Mouse (Mus musculus) cortical plate, adult 2 months (tissue): Measurements from ENCODE around the gene Ripk4. TPM values are rescaled to one million over a fixed set of nuclear protein-coding genes. Genes with fewer than 3 reads are reported as not detected.
A peak's percentile ranks its signal among the peaks of the same experiment; 100 is the strongest.

Experiments used
- H3K27ac ChIP-seq: fragments of 200-500 bp; 2 replicates; pipeline ENCODE4 v1.5.1; 2012; ENCODE audit warnings: low read length, control low read depth, inconsistent platforms; ENCODE audit not compliant: insufficient read depth
- H3K4me1 ChIP-seq: fragments of 200-500 bp; 2 replicates; pipeline ENCODE4 v1.6.1; 2011; ENCODE audit warnings: low read length; ENCODE audit not compliant: control insufficient read depth, insufficient read depth
- H3K4me3 ChIP-seq: fragments of 200-500 bp; 2 replicates; pipeline ENCODE4 v1.5.1; 2011; ENCODE audit warnings: mild to moderate bottlenecking, low read length, control low read depth; ENCODE audit not compliant: insufficient read depth
- CTCF ChIP-seq: fragments of 200-500 bp; IDR thresholded peaks from 2 replicates; pipeline ENCODE4 v1.5.1; 2011; ENCODE audit warnings: mild to moderate bottlenecking, control low read depth, low read length; ENCODE audit not compliant: insufficient read depth; ENCODE audit errors: extremely low read depth
- POLR2A ChIP-seq: fragments of 200-500 bp; IDR thresholded peaks from 2 replicates; pipeline ENCODE4 v1.6.1; 2011; ENCODE audit warnings: mild to moderate bottlenecking, low read length, control low read depth; ENCODE audit not compliant: insufficient read depth; ENCODE audit errors: extremely low read depth
- polyA plus RNA-seq: library from polyadenylated mRNA; depleted of rRNA; stranded (reverse); fragments of >200 nt; gene quantifications from 2 replicates; pipeline ENCODE4 v1.2.3, GENCODE M21; 2012; rRNA removed

The Ripk4 gene
- polyA plus RNA-seq: 0.15 and 0.25 TPM in 2 replicates

- Histone ChIP-seq H3K4me1 (no peaks in the 10 kb centered on the region), H3K4me3 (no peak within 1 kb of the TSS), H3K27ac (no peak within 1 kb of the TSS)
- TF ChIP-seq CTCF (no peak), POLR2A (no peak)
Observed at GRCm38 (mm10) chr16:97763061-97763989, at the start of gene Ripk4. Ripk4 (minus strand) TSS chr16:97763787.

- H3K27ac ChIP-seq: peak overlapping the region; percentile 41
- TF ChIP-seq CTCF: no peak
- TF ChIP-seq POLR2A: no peak
- H3K4me1 ChIP-seq: peaks cover 12% of the 10 kb centered on the region
- H3K4me3 ChIP-seq: no peak overlapping the region
Observed at GRCm38 (mm10) chr16:97808881-97809280, 45.3 kb upstream of the Ripk4 start.

- H3K4me3 ChIP-seq: no peak overlapping the region
- H3K4me1 ChIP-seq: peaks cover 10% of the 10 kb centered on the region
- H3K27ac ChIP-seq: no peak overlapping the region
- TF ChIP-seq CTCF: no peak
- no peak for TF ChIP-seq POLR2A
Observed at GRCm38 (mm10) chr16:97805646-97806045, 42.1 kb upstream of the Ripk4 start.

- no peak overlapping the region for H3K4me3 ChIP-seq
- peaks cover 10% of the 10 kb centered on the region for H3K4me1 ChIP-seq
- no peak overlapping the region for H3K27ac ChIP-seq
- no peak for TF ChIP-seq POLR2A
- TF ChIP-seq CTCF: peak; percentile 65
Observed at GRCm38 (mm10) chr16:97804680-97805547, 41.3 kb upstream of the Ripk4 start.

GRCm38 (mm10) chr16:97797950-97798869 lies 34.6 kb upstream of the Ripk4 start:
- H3K4me1 ChIP-seq: no peaks in the 10 kb centered on the region
- no peak for TF ChIP-seq CTCF
- no peak for TF ChIP-seq POLR2A
- H3K4me3 ChIP-seq: no peak overlapping the region
- no peak overlapping the region for H3K27ac ChIP-seq

GRCm38 (mm10) chr16:97797212-97797611 lies 33.6 kb upstream of the Ripk4 start:
- Histone ChIP-seq H3K4me3 (no peak overlapping the region), H3K4me1 (no peaks in the 10 kb centered on the region)

GRCm38 (mm10) chr16:97794256-97794655 lies 30.7 kb upstream of the Ripk4 start:
- TF ChIP-seq CTCF: no peak
- Histone ChIP-seq H3K27ac (no peak overlapping the region), H3K4me1 (no peaks in the 10 kb centered on the region), H3K4me3 (no peak overlapping the region)

More at GRCm38 (mm10) chr16:97797212-97797611, 33.6 kb upstream of the Ripk4 start:
- no peak overlapping the region for H3K27ac ChIP-seq
- TF ChIP-seq CTCF (no peak), POLR2A (no peak)

- H3K27ac ChIP-seq: no peak overlapping the region
- no peaks in the 10 kb centered on the region for H3K4me1 ChIP-seq
- no peak overlapping the region for H3K4me3 ChIP-seq
- TF ChIP-seq CTCF (no peak), POLR2A (no peak)
Observed at GRCm38 (mm10) chr16:97783057-97783456, 19.5 kb upstream of the Ripk4 start.

GRCm38 (mm10) chr16:97778353-97779025 lies 14.9 kb upstream of the Ripk4 start:
- Histone ChIP-seq H3K4me3 (no peak overlapping the region), H3K27ac (no peak overlapping the region), H3K4me1 (no peaks in the 10 kb centered on the region)
- no peak for TF ChIP-seq POLR2A
- TF ChIP-seq CTCF: peak; percentile 82
